Mouse (Mus musculus): ENCODE data around the gene Msmp. TPM values are rescaled to one million over a fixed set of nuclear protein-coding genes. Genes with fewer than 3 reads are reported as not detected.
"Not testable (repeated sequence)": the region's sequence is repeated elsewhere in the genome, so short reads cannot be mapped to it uniquely, and the experiment has no call there.

Msmp gene
- polyA plus RNA-seq, 1 experiment from 2014 or later: 1.6 TPM

GRCm38 (mm10) chr4:43613060-43613730 is 28.9 kb upstream of the Msmp start:
- H3K27ac ChIP-seq (replicated peaks): no peak overlapping the region
- H3K4me1 ChIP-seq: no peaks in the 10 kb centered on the region
- H3K4me3 ChIP-seq (replicated peaks): no peak overlapping the region
- H3K36me3 ChIP-seq: no peaks in the 10 kb centered on the region
- no peak overlapping the region for H3K4me2 ChIP-seq (replicated peaks)
- H3K9ac ChIP-seq: no peak overlapping the region
- no peak for ATAC-seq (ENCODE audit: insufficient number of reproducible peaks, low FRiP score, low TSS enrichment, low read depth)
- no peaks in the 10 kb centered on the region for H3K9me3 ChIP-seq (replicated peaks)
- 40% methylated on average over 3 of the region's 3 CpGs for WGBS
- no peaks in the 10 kb centered on the region for H3K27me3 ChIP-seq

GRCm38 (mm10) chr4:43612534-43612933 is 28.2 kb upstream of the Msmp start:
- no peak for ATAC-seq (ENCODE audit: insufficient number of reproducible peaks, low FRiP score, low TSS enrichment, low read depth)

GRCm38 (mm10) chr4:43604751-43605685 is 20.7 kb upstream of the Msmp start:
- H3K36me3 ChIP-seq: no peaks in the 10 kb centered on the region
- WGBS: 72% methylated on average over 9 of the region's 9 CpGs
- H3K9me3 ChIP-seq (replicated peaks): no peaks in the 10 kb centered on the region
- no peak overlapping the region for H3K4me3 ChIP-seq (replicated peaks)
- H3K27me3 ChIP-seq: no peaks in the 10 kb centered on the region
- H3K4me1 ChIP-seq: no peaks in the 10 kb centered on the region
- no peak overlapping the region for H3K4me2 ChIP-seq (replicated peaks)
- H3K27ac ChIP-seq (replicated peaks): no peak overlapping the region
- ATAC-seq (ENCODE audit: insufficient number of reproducible peaks, low FRiP score, low TSS enrichment, low read depth): no peak
- no peak overlapping the region for H3K9ac ChIP-seq

More at GRCm38 (mm10) chr4:43612534-43612933, 28.2 kb upstream of the Msmp start:
- Histone ChIP-seq H3K27ac (replicated peaks) (no peak overlapping the region), H3K4me2 (replicated peaks) (no peak overlapping the region), H3K27me3 (no peaks in the 10 kb centered on the region), H3K4me1 (no peaks in the 10 kb centered on the region), H3K9me3 (replicated peaks) (no peaks in the 10 kb centered on the region), H3K9ac (no peak overlapping the region), H3K36me3 (no peaks in the 10 kb centered on the region), H3K4me3 (replicated peaks) (no peak overlapping the region)
- 68% methylated on average over 10 of the region's 10 CpGs for WGBS

GRCm38 (mm10) chr4:43604099-43604498 is 19.8 kb upstream of the Msmp start:
- WGBS: 64% methylated on average over 3 of the region's 3 CpGs
- Histone ChIP-seq H3K9me3 (replicated peaks) (no peaks in the 10 kb centered on the region), H3K27me3 (no peaks in the 10 kb centered on the region)

GRCm38 (mm10) chr4:43600195-43600934 is 16.1 kb upstream of the Msmp start:
- no peaks in the 10 kb centered on the region for H3K36me3 ChIP-seq
- no peak overlapping the region for H3K4me3 ChIP-seq (replicated peaks)
- no peak overlapping the region for H3K9ac ChIP-seq
- H3K9me3 ChIP-seq (replicated peaks): no peaks in the 10 kb centered on the region
- ATAC-seq (ENCODE audit: insufficient number of reproducible peaks, low FRiP score, low TSS enrichment, low read depth): no peak
- 72% methylated on average over 9 of the region's 9 CpGs for WGBS
- no peaks in the 10 kb centered on the region for H3K4me1 ChIP-seq
- H3K27ac ChIP-seq (replicated peaks): no peak overlapping the region
- no peak overlapping the region for H3K4me2 ChIP-seq (replicated peaks)
- H3K27me3 ChIP-seq: no peaks in the 10 kb centered on the region

More at GRCm38 (mm10) chr4:43604099-43604498, 19.8 kb upstream of the Msmp start:
- no peak for ATAC-seq (ENCODE audit: insufficient number of reproducible peaks, low FRiP score, low TSS enrichment, low read depth)
- Histone ChIP-seq H3K4me2 (replicated peaks) (no peak overlapping the region), H3K9ac (no peak overlapping the region), H3K36me3 (no peaks in the 10 kb centered on the region), H3K27ac (replicated peaks) (no peak overlapping the region), H3K4me1 (no peaks in the 10 kb centered on the region), H3K4me3 (replicated peaks) (no peak overlapping the region)

GRCm38 (mm10) chr4:43598650-43599380 is 14.5 kb upstream of the Msmp start:
- 78% methylated on average over 7 of the region's 7 CpGs for WGBS

GRCm38 (mm10) chr4:43598200-43598599 is 13.9 kb upstream of the Msmp start:
- no peaks in the 10 kb centered on the region for H3K36me3 ChIP-seq
- H3K4me3 ChIP-seq (replicated peaks): no peak overlapping the region
- H3K4me2 ChIP-seq (replicated peaks): no peak overlapping the region
- no peak overlapping the region for H3K9ac ChIP-seq
- 82% methylated on average over 4 of the region's 4 CpGs for WGBS
- no peaks in the 10 kb centered on the region for H3K9me3 ChIP-seq (replicated peaks)
- ATAC-seq (ENCODE audit: insufficient number of reproducible peaks, low FRiP score, low TSS enrichment, low read depth): no peak
- no peaks in the 10 kb centered on the region for H3K4me1 ChIP-seq
- H3K27ac ChIP-seq (replicated peaks): no peak overlapping the region
- no peaks in the 10 kb centered on the region for H3K27me3 ChIP-seq

More at GRCm38 (mm10) chr4:43598650-43599380, 14.5 kb upstream of the Msmp start:
- Histone ChIP-seq H3K27me3 (no peaks in the 10 kb centered on the region), H3K4me3 (replicated peaks) (no peak overlapping the region), H3K9ac (no peak overlapping the region), H3K4me2 (replicated peaks) (no peak overlapping the region), H3K4me1 (no peaks in the 10 kb centered on the region), H3K9me3 (replicated peaks) (no peaks in the 10 kb centered on the region), H3K27ac (replicated peaks) (no peak overlapping the region), H3K36me3 (no peaks in the 10 kb centered on the region)
- ATAC-seq (ENCODE audit: insufficient number of reproducible peaks, low FRiP score, low TSS enrichment, low read depth): no peak

GRCm38 (mm10) chr4:43596597-43596996 is 12.3 kb upstream of the Msmp start:
- 76% methylated on average over 2 of the region's 2 CpGs for WGBS
- not testable (repeated sequence) for H3K4me1 ChIP-seq; H3K9ac ChIP-seq; H3K4me3 ChIP-seq (replicated peaks); ATAC-seq (ENCODE audit: insufficient number of reproducible peaks, low FRiP score, low TSS enrichment, low read depth); H3K9me3 ChIP-seq (replicated peaks); H3K27me3 ChIP-seq; H3K36me3 ChIP-seq; H3K27ac ChIP-seq (replicated peaks); H3K4me2 ChIP-seq (replicated peaks)

- no peak overlapping the region for H3K9ac ChIP-seq
- H3K36me3 ChIP-seq: no peaks in the 10 kb centered on the region
- H3K9me3 ChIP-seq (replicated peaks): no peaks in the 10 kb centered on the region
- H3K4me2 ChIP-seq (replicated peaks): no peak overlapping the region
- 63% methylated on average over 3 of the region's 3 CpGs for WGBS
- H3K4me1 ChIP-seq: no peaks in the 10 kb centered on the region
- H3K27me3 ChIP-seq: no peaks in the 10 kb centered on the region
- no peak overlapping the region for H3K27ac ChIP-seq (replicated peaks)
- no peak for ATAC-seq (ENCODE audit: insufficient number of reproducible peaks, low FRiP score, low TSS enrichment, low read depth)
- H3K4me3 ChIP-seq (replicated peaks): no peak overlapping the region
These were observed 9.2 kb upstream of the Msmp start for GRCm38 (mm10) chr4:43593453-43593852.

GRCm38 (mm10) chr4:43591961-43592360 is 7.7 kb upstream of the Msmp start:
- Histone ChIP-seq H3K9me3 (replicated peaks) (no peaks in the 10 kb centered on the region), H3K36me3 (no peaks in the 10 kb centered on the region), H3K4me1 (no peaks in the 10 kb centered on the region), H3K9ac (no peak overlapping the region), H3K4me2 (replicated peaks) (no peak overlapping the region), H3K27me3 (no peaks in the 10 kb centered on the region), H3K4me3 (replicated peaks) (no peak overlapping the region), H3K27ac (replicated peaks) (no peak overlapping the region)
- 74% methylated on average over 3 of the region's 3 CpGs for WGBS
- ATAC-seq (ENCODE audit: insufficient number of reproducible peaks, low FRiP score, low TSS enrichment, low read depth): no peak

Measured in embryonic facial prominence, embryonic 15.5 days (tissue).